Mouse (Mus musculus) CD8-positive naive resting alpha-beta T cell, adult 2 months (primary cell): ENCODE measurements around the gene Thrap3.
A peak's percentile ranks its signal among the peaks of the same experiment; 100 is the strongest.
"Not testable (repeated sequence)": the region's sequence is repeated elsewhere in the genome, so short reads cannot be mapped to it uniquely, and the experiment has no call there.

ENCODE experiments used
- DNase-seq, 2 experiments: peaks; one replicate each; pipeline ENCODE4 v3.0.0; 2022; ENCODE audit warnings: low read depth in 2 of 2, low spot score in 2 of 2

Gene Thrap3

DNA sequence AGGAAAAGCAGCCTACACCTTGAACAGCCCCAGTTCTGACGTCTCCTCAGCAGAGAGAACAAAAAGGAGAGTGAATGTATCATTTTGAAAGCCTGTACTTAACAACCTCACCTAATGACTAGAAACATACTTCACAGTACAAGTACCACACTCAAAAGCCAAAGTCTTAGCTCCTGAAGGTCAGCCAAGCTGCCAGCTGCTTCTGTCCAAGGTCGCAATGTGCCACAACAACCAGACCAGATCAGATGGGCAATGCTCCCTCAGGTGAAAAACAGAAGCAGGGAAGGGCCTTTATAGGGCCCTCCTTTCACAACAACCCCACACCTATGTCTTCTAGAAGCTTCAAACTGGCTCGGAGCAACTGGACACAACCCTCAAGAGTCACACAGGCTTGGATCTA lies 36.5 kb downstream of the Thrap3 start:
- no peak for DNase-seq

DNA sequence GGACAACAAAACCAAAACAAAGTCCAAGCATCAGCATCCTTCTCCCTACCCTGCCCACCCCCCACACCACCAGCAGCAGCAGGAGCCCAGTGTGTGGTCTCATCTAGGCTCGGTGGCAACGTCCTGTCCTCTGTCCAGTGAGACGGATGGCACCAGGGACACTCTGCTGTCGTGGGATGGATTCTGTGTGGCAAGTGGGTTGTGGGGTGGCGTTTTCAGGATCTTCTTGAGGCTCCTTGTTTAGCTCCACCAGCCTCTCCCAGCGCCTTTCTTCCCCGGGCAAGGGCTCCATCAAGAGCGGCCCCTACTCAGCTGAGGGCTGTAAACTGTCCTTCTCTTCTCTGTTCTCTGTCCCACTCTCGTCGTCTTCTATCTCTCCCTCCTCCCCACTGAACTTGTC lies 37.5 kb downstream of the Thrap3 start:
- DNase-seq = not testable (repeated sequence)

DNA sequence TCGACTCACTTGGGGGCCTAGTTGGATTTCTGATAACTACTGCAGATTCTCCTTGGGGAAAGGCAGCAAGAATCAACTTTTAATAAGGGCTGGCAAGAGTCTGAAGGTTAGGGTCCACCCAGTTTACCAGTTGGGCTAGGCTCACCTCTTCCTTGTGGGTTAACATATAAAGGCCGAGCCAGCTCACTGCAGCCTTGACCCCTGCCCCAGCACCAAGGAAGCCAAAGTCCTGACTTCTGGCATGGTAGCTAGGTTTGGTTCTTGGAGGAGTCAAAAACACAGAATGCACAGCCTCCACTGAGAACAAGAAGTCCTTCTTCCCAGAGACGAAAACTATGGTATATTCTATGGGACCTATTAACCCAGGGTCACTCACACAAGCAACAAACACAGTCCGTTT lies 38.9 kb downstream of the Thrap3 start:
- DNase-seq = no peak

DNA sequence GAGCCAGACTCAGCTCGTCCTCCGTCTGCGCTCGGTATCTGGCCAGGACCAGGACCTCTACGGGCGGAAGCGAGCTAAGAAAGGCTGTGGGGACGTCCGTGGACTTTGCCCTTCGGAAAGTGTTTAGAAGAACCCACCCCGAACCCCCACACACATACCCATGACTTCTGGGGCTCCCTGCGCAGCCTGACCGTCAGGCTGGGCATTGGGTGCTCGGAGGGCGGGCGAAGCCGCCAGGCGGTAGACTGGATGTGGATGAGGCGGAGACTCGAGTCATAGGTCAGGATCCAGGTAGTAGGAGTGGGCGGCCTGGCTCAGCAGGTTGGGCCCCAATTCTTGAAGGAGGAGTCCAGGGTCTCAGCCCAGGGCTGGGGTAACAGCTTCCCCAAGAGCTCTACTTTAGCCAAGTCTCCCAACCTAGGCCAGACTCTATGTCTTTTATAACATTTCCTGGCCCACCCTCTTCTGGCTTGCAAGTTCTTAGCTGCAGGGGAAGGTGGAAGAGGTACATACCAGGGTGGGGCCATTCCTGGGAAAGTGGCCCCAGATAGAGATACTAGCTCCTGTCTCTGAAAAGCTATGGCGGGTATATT lies 39.4 kb downstream of the Thrap3 start, which contains the start of gene Sh3d21:
Gene Sh3d21, minus strand, starts transcription at position 425 of the 593 bp plus-strand sequence.
- peak in 1 of 2 experiments; percentile 19 for DNase-seq

DNA sequence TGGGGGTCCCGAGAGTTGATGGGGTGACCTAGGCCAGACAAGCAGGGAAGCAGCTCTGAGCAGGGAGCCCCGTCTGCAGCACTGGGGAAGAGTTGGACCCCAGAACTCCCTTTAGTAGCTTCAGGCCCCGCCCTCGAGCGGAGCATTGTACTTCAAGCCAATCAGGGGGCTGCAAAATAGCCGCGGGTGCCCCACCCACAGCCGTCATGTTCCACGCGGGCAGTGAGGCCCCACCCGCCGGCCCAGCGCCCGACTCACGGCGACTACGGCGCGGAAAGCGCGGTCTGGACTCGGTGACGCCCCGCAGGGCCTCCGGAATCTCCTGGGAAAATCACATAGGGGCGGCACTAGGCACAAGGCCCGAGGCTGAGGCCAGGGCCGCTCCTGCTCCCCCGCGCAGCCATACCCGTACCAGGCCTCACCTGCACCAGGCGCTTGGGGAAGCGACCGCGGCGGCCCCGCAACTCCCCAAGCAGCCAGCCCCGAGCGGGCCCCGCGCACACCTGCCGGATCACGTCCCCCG lies 40.0 kb downstream of the Thrap3 start:
- peak; percentile 76 to 83 for DNase-seq

DNA sequence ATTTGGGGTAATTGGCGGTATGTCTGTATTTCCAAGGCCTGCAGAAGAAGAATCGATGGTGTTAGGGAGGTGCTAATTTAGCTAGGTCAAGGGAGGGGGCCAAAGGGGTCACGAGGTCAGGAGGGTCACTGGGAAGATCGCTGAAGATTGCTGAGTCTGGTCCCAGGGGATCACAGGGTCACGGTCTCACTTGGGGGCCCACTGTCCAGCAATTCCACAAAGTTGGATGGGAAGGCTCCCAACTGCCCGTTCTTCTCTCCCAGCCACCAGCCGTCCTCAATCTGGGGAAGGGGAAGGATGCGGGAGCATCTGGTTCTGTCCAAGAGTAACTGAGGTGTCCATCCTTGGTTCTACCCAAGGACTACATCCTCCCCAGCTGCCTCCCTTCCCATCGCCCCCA lies 40.6 kb downstream of the Thrap3 start:
- no peak for DNase-seq

DNA sequence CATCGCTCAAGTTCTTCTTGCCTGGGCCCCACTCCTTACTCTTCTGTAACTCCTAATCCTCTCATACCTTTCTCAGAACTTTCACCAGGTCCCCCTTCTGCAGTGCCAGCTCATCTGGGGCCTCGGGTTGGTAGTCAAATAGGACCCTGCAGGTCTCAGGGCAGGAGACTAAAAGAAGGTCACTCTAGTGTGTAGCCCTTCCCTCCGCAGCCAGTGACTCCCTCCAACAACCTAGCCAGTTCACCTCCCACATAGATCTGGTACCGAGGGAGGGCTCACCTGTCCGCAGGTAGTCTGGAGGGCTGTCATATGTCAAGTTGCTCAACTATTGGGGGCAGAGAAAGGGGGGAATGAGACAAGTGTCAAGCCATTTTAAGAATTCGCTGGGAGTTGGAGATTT lies 41.1 kb downstream of the Thrap3 start:
- no peak for DNase-seq

DNA sequence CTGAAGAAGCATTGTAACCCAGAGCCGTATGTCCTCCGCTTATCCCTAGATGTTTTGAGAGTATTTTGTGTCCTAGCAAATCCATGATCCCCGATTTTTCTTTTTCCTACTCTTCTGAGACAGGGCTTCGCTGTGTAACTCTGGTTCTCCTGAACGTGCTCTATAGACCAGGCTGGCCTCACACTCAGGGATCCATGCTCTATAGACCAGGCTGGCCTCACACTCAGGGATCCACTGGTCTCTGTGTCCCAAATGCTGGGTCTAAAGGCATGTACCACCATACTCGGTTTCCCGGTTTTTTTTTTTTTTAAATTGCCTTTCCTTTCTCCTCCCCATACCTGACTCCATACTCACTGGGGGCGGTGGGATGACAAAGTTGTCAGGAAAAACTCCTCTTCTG lies 41.6 kb downstream of the Thrap3 start:
- no peak for DNase-seq

DNA sequence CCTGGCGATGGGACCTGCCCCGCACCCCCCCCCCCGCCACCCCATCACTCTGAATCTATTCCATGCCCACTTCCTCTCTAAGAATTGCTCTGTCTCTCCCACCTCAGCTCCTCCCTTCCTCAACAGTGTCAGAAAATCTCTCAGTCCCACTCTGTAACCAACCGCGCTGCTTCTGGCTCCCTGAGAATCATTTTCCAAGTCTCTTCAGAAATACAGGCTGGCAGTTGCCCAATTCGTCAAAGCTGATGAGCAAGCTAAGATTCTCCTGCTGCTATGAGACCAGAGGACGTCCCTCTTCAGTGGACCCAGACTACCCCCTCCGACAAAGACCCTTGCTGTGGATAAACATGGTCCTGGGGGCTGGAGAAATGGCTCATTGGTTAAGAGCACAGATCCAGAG lies 43.1 kb downstream of the Thrap3 start:
- no peak for DNase-seq

DNA sequence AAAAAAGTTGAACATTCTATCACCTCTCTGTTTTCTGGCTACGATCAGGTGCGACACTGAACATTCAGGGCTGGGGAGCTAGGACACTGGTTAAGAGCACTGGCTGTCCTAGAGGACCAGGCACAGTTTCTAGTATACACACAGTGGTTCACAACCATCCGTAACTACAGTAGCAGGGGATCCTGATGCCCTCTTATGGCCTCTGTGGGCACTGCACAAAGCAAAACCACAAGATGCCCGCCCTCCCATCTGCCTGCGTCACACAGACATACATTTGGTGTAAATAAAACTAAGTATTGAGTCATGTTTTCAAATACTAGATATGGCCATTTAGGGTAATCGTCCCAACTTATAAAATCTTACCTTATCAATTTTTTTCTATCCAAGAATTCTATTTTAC lies 45.0 kb downstream of the Thrap3 start:
- DNase-seq = peak; percentile 23 to 51

DNA sequence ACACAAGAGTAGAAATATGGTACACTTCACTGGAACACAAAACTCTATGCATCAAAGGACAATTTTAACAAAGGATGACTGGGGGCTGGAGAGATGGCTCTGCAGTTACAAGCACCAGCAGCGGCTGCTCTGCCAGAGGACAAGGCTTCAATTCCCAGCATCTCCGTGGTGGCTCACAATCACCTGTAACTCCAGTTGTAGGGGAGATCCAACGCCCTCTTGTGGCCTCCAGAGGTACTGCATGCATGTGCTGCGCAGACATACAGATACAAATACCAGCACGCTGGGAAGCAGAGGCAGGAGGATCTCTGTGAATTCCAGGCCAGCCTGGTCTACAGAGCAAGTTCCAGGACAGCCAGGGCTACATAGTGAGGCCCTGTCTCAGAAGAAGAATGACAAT lies 45.9 kb downstream of the Thrap3 start:
- DNase-seq = peak; percentile 41 to 58

DNA sequence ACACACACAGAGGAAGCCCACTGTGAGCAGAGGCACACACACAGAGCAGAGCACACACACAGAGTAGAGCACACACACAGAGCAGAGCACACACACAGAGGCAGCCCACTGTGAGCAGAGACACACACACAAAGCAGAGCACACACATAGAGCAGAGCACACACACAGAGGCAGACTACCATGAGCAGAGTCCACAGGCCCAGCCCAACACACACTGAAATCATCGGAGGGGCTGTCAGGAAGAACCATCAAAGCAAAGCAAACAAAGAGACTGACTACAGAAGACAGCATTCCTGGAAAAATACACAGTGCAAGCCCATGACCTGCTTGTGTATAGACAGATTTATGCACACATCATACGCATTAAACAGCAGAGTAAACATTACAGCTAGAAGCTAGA lies 46.7 kb downstream of the Thrap3 start:
- DNase-seq = no peak

DNA sequence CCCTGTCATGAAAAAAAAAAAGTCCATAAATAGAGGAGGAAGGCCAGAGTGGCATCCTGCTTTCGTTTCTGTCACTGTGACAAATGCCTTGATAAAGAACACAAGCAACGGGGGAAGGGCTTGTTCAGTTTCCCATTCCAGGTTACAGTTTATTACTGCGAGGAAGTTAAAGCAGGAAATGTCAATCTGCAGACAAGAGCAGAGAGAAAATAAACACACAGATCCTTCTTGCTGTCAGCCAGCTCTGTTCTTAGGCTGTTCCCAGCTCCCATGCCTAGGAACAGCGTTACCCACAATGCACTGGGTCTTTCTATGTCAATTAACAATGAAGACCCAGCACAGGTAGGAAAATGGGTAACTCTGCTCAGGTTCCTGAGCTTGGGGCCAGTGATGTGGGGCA lies 47.4 kb downstream of the Thrap3 start:
- no peak for DNase-seq

DNA sequence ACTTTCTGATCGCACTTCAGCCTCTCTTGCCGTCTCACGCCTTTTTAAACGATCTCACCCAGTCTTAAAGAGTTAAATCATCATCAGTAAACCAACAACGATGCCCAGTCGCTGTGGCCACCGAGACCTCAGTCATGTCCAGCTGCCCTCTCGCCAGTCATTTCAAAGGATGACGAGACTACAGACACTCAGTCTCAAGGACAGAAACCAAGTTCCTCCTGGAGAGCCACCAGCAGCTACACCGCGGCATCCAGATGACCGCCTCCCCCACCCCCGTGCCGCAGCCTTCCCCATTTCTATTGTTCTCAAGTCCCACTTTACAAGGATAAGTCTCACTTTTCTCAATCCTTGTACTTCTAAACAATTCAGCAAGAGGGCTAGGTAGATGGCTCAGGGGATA lies 49.7 kb downstream of the Thrap3 start:
- DNase-seq = no peak

DNA sequence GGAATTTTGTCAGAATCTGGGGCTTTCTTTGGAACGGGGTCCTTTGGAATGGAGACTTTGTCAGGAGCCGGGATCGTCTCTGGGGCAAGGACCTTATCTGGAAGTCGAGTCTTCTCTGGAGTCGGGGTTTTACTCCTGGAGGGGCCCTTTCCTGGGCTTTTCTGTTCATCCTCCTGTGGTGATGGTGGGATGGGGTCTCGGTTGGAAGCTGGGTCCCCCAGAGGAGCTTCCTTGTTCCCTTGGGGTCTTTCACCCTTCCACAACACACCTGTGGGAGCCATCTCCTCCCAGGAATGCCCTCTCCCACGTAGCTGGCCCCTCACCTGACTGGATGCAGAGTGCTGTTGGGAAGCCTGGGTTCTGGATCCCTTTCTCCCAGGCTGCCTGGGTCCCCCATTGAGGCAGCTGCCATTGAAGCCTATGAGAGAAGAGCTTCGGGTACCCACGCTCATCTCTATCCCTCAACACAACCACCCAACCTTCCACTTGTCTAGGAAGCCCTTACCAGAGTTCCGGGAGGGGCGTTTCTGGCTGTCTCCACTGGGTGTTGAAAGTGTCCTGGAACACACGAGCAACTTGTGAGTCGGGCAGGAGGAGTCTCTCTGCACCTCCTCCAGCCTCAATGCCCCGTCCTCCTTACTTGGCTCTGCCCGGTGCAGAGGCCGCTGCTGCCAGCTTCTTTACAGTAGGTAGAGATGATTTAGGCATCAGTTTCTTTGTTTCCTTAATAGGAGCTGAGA lies 50.7 kb downstream of the Thrap3 start:
- no peak for DNase-seq

DNA sequence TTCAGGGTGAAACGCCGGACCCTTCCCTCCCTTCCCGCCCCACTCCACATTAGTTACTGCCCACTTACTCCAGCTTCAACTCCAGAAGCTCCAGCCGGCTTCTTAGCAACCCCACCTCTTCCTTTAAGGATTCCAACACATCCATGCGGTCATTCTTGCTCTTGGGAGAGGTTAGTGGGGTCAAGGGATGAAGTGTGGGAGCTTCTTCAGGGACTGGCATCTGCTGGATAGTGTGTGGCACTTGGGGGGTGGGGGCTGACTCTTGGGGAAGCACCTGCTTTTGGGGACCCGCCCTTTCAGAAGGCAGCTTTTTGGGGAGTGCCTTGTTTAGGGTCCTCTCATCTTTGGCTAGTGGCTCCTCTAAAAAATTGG lies 51.6 kb downstream of the Thrap3 start:
- no peak for DNase-seq

DNA sequence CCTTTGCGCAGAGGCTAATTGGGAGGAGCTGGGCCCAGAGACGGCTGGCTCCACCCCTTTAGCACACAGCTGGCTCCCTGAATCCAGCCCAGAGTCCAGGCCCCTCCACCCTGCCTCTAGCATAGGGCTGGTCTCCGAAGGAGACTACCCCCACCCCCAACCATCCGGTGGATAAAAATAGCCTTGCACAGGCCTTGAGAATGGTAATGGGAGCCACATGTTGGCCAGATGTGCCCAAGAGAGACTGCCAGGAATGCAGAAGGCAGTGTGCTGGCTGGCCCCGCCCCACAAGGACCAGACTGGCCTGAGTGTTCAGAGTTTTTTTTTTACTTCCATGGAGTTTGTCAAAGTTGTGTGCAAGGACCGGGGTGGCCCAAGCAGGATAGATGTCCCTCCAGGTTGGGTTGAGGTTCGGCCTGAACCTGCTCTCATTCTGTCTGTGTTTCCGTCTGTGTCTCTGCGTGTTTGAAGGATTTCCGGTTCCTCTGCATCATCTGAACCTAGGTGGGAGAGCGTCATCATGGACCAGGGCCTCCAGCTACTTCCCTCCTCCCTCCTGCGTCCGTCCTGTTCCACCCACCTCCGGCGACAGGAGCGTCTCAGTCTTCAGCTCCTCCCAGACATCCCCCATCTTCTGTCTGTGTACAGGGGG lies 52.1 kb downstream of the Thrap3 start:
- no peak for DNase-seq

DNA sequence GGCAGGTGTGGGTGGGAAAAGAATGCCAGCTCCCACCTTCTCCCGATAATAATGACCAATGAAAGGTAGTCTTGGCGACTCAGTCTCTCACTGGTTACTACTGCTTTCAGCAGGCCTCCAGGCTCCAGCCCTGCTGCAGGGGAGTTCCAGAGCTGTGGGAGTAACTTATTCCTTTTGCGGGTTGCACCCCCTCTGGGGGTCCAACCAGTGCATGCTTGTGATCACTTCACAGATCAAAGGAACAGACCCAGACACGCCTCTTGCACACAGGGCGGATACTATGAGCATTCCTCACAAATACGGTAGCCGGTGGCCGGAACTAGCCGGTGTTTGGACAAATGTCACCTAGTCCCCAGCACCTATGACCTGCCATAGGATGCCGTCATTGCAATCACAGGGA lies 52.8 kb downstream of the Thrap3 start:
- DNase-seq = no peak

DNA sequence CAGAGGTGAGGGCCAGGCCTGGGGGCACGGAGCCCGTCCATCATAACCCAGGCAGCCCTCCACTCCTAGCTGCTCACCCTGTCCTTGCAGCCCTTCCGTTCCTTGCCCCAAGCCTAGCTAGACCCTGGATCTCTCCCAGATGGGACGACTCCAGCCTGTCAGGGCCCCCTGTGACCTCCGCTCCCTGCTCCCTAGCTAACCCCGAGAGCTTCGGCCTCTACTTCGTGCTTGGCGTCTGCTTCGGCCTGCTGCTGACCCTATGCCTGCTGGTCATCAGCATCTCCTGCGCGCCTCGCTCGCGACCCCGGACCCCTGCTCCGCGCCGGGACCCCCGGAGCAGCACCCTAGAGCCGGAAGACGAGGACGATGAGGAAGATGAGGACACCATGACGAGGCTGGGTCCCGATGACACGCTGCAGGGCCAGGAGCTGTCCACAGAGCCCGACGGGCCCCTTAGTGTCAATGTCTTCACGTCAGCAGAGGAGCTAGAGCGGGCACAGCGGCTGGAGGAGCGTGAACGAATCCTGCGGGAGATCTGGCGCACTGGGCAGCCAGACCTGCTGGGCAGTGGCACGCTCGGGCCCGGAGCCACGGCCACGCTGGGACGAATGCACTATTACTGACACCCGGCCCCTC lies 53.4 kb downstream of the Thrap3 start:
- no peak for DNase-seq

DNA sequence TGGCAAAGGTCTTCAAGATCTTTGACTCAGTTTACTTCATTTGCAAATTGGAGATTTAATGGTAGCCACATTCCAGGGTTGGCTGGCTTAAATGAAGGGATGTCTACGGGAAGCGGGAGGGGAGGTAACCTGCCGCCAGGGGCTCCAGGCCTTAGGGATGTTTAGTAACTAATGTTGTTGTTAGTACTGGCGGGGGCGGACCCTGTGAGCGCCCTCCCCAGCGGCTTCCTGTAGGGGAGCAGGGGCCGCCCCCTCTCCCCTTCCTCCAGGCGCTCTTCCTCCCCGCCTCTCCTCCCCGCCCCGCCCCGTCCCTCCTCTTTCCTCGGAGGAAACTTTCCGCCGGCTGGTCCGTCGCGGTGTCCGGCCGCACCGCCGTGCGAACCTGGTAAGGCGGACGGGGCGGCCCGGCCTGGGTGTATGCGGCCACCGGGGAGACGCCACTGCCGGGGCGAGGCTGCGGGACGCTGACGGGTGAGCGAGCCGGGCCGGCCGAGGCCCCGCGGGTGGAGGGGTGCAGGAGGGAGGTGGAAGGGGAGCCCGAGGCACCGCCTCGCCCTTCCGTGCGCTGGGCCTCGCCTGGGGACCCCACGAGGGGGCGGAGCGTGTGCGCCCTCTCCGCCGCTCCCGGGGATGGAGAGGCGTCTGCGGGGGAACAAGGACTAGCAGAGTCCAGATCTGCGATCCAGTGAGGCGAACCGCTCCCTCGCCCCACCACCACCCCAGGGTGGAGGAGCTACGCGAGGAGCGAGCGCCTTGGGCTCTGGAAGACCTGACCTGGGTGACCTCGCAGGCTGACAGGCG lies 54.2 kb downstream of the Thrap3 start:
- peak; percentile 34 to 44 for DNase-seq

DNA sequence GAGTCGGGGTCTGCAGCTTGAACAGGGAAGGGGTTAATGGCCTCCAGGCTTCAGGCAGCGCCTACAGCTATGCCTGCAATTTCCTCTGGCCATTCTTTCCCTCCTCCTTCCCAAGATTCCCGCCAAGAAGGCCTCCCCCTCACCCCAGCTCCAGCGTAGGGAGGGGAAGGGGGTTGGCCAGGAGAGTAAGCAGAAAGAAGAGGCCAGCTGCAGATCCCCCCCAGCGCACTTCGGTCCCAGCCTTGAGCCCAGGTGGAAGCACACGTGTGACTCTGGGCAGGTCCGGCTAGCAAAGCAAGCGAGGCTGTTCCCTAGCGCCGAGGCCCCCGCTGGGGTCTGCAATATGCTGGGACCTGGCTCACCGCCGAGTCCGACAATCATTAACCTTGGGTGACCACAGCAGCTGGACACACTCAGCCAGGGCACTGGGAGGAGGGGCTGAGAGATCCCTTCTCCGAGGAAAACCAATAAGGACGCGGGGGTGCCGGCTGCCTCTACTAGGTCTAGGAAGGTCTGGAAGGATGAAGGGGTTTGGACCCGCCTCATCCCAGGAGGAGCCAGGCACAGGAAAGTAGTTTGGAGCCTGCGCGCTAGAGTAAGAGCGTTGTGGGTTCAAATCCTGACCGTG lies 54.9 kb downstream of the Thrap3 start, which contains the start of gene Eva1b:
Gene Eva1b, plus strand, starts transcription at position 212 of the 628 bp plus-strand sequence.
- DNase-seq = no peak
